ENCODE assay signal across 9 mouse cellular contexts in genomic region chr8:111787683-111788082, GRCm38 (mm10). TPM values are rescaled to one million over a fixed set of nuclear protein-coding genes. Genes with fewer than 3 reads are reported as not detected.
DNase-seq lines count a peak whose midpoint lies in the region; ATAC-seq lines count a peak whose summit lies in the region.
"Had no signal": no experiment of that assay in that cellular context is flagged by ENCODE, and none has a peak within 500 bp of the region (broad histone marks: within the 10 kb centered on the region; RNA-seq: fewer than 3 reads in every experiment).

No protein-coding gene starts in this region.

- H3K4me1 ChIP-seq in heart, embryonic 11.5 days (ENCODE audit: control insufficient read depth, insufficient read depth, low read length) = peaks cover 22% of the 10 kb centered on the region
- H3K4me1 ChIP-seq in kidney, embryonic 16.5 days (ENCODE audit: insufficient read depth, low read length) = peaks cover 10% of the 10 kb centered on the region

- H3K27ac ChIP-seq in heart, embryonic 11.5 days (ENCODE audit: low read depth, low read length) = peak overlapping the region; percentile 46
- H3K27ac ChIP-seq in kidney, embryonic 16.5 days (ENCODE audit: low read length) = no peak overlapping the region
- H3K27ac ChIP-seq: macrophage had no signal

- H3K4me2 ChIP-seq in heart, embryonic 11.5 days = peak overlapping the region; percentile 27; the same call in 1 of the 2 replicates
- no peak overlapping the region for H3K4me2 ChIP-seq in kidney, embryonic 16.5 days (replicated peaks; ENCODE audit: low read depth, low read length)

- 0 out of 2 replicates have a peak overlapping the region, but pooled peaks have one; percentile 43 for H3K9ac ChIP-seq in heart, embryonic 11.5 days (ENCODE audit: low read depth, low read length)
- H3K9ac ChIP-seq in kidney, embryonic 16.5 days (replicated peaks; ENCODE audit: low read length) = no peak overlapping the region

- WGBS in heart, embryonic 11.5 days (ENCODE audit: insufficient replicate concordance) = 48% methylated on average over 4 of the region's 4 CpGs
- WGBS in kidney, embryonic 16.5 days = 34% methylated on average over 4 of the region's 4 CpGs

- no peak for DNase-seq in heart, postnatal 4 days
- peak; percentile 20 for DNase-seq in retina, embryonic 14.5 days (ENCODE audit: low spot score)
- DNase-seq in retina, postnatal 1 day = no peak
- no peak for DNase-seq in spleen, postnatal 14 days (ENCODE audit: low spot score in 2 of 2)
- no peak for DNase-seq in right cerebral cortex, adult 18-20 months

- no peak for ATAC-seq in heart, embryonic 11.5 days (replicated peaks; ENCODE audit: insufficient number of reproducible peaks, low FRiP score, low TSS enrichment)
- ATAC-seq in kidney, embryonic 16.5 days (ENCODE audit: low FRiP score, low TSS enrichment) = peak; percentile 21; the same call in 1 of the 2 replicates
- no peak for ATAC-seq in erythroblast, adult 5-6 weeks (replicated peaks; ENCODE audit: low FRiP score, poor library complexity, severe bottlenecking)

- no peaks in the 10 kb centered on the region for H3K27me3 ChIP-seq in heart, embryonic 11.5 days (ENCODE audit: control insufficient read depth, insufficient read depth, low read length)
- H3K27me3 ChIP-seq in kidney, embryonic 16.5 days (ENCODE audit: insufficient read depth, low read length) = no peaks in the 10 kb centered on the region

- H3K4me3 ChIP-seq in heart, embryonic 11.5 days (ENCODE audit: low read depth, low read length) = no peak overlapping the region
- no peak overlapping the region for H3K4me3 ChIP-seq in kidney, embryonic 16.5 days (ENCODE audit: low read length)

- no peaks in the 10 kb centered on the region for H3K9me3 ChIP-seq in heart, embryonic 11.5 days (replicated peaks; ENCODE audit: control insufficient read depth, low read length)
- no peaks in the 10 kb centered on the region for H3K9me3 ChIP-seq in kidney, embryonic 16.5 days (ENCODE audit: low read length)

- no peaks in the 10 kb centered on the region for H3K36me3 ChIP-seq in heart, embryonic 11.5 days (ENCODE audit: control insufficient read depth, insufficient read depth, low read length)
- 0 out of 2 replicates have a peak, but pooled peaks cover 2% of the 10 kb centered on the region for H3K36me3 ChIP-seq in kidney, embryonic 16.5 days (ENCODE audit: insufficient read depth, low read length)

RNA-seq across cellular contexts. Expression of gene Bcar1, which starts 44.1 kb away (rescaled TPM):
- polyA plus RNA-seq in heart, embryonic 11.5 days (2014; fragmentation: Nextera tagmentation; extraction: Ambion mirVana) = 46.6 and 53.8 TPM in 2 replicates
- 10 to 100 TPM; 62.7 to 65.0 TPM for total RNA-seq in heart, postnatal 4 days (2021)
- 49.6 and 60.1 TPM in 2 replicates for polyA plus RNA-seq in kidney, embryonic 16.5 days (2015; fragmentation: Nextera tagmentation; extraction: Ambion mirVana)
- not detected in 2 replicates for total RNA-seq in erythroblast, adult 5-6 weeks (2015; ENCODE audit: low replicate concordance)
- total RNA-seq in erythroblast, adult 5-6 weeks (2017; ENCODE audit: low replicate concordance) = not detected in 2 replicates

Comparison
In these comparisons a context has a peak if more than half of its experiments do, and no peak if none do; other contexts are left out.
1. RNA of gene Bcar1, which starts 44.1 kb away (total RNA-seq): 62.7 to 65.0 TPM in heart, postnatal 4 days; not detected in erythroblast, adult 5-6 weeks; every median in the first group is over 10 times any median in the second.